Mouse (Mus musculus) brown adipose tissue, adult 24 weeks (tissue): ENCODE measurements around the gene Serinc5. TPM values are rescaled to one million over a fixed set of nuclear protein-coding genes. Genes with fewer than 3 reads are reported as not detected.
"Not testable (repeated sequence)": the region's sequence is repeated elsewhere in the genome, so short reads cannot be mapped to it uniquely, and the experiment has no call there.

Source experiments
- H3K27ac ChIP-seq: fragments of 200-500 bp; replicated peaks from 2 replicates; pipeline ENCODE4 v1.5.1; 2012; ENCODE audit warnings: low read depth, mild to moderate bottlenecking, low read length
- H3K4me1 ChIP-seq: fragments of 200-500 bp; 2 replicates; pipeline ENCODE4 v1.6.1; 2012; ENCODE audit warnings: low read length, mixed read lengths; ENCODE audit not compliant: control insufficient read depth, insufficient read depth, insufficient read length
- H3K4me3 ChIP-seq: fragments of 200-500 bp; 2 replicates; pipeline ENCODE4 v1.5.1; 2012; ENCODE audit warnings: low read depth, mild to moderate bottlenecking, low read length, moderate library complexity; ENCODE audit not compliant: insufficient read depth
- polyA plus RNA-seq: library from polyadenylated mRNA; stranded (reverse); fragments of >200 nt; gene quantifications from 2 replicates; pipeline ENCODE4 v1.2.4, GENCODE M21; 2012; ENCODE audit not compliant: missing spikeins, insufficient read depth, insufficient read length

The Serinc5 gene
- polyA plus RNA-seq, 1 experiment: 3.2 TPM

DNA sequence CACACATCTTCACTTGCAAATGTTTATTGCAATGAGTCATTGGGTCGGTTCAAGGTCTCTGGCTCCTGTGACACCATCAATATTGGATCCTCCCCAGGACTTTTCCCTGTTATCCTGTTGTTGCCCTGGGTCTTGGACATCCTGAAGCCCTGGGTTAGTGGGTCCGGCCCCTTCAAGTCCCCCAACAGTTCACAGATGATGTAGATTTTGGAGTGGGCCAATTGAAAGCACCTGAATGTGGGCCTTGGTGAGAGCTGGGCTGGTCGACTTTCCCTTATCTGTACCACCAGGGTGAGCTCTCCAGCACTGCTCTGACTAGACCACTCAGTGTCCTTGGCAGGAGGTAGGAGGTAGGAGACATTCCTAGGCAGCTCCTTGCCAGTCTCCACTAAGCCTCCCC is 15.5 kb upstream of the Serinc5 start:
- Histone ChIP-seq H3K4me3 (no peak overlapping the region), H3K4me1 (no peaks in the 10 kb centered on the region), H3K27ac (no peak overlapping the region)

DNA sequence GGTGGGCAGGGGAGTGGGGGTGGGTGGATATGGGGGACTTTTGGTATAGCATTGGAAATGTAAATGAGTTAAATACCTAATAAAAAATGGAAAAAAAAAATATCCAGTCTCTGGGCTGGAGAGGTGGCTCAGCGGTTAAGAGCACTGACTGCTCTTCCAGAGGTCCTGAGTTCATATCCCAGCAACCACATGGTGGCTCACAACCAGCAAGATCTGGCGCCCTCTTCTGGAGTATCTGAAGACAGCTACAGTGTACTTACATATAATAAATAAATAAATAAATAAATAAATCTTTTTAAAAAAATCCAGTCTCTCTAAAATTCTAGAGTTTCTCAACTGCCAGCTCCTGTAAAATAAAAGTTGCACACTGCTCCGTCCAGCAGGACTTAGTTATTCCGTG is 5.6 kb upstream of the Serinc5 start:
- H3K4me3 ChIP-seq, H3K4me1 ChIP-seq: not testable (repeated sequence)

DNA sequence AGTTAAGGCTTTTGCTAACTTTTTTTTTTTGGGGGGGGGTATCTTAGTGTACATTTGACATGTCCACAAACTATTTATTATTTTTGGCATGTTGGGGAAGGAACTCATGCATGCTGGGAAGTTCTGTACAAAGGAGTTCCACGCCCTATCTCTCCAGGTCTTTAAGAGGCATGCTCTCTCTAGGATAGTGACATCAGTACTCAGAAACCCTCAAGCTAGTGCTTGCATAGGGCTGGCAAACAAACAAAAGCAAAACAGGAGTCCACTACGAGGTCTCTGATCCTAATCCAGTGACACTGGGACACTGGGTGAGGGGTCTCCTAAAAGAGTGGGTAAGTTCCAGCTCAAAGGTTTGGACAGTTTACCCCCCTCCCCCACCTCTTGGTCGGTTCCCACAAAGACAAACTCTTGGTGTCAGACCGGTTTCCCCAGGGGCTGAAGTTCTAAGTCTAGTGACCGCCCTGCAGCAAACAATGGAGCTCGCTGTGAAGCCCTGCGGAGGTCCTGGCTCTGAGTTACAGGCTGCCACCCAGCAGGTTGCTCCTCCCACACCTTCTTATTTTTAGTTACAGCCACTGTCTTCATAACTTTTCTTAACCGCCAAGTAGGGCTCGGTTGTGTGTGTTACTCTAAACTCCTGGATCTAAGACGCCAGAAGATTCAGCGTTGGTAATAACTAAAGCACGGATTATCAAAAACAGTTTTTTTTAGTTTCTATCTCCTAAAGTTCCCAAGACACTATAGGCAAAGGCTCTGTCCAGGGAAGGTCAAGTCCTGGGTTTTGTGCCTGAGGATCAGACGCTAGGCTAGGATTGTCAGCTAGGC is 1.2 kb upstream of the Serinc5 start:
- Histone ChIP-seq H3K4me1 (peaks cover 5% of the 10 kb centered on the region; the same call in 1 of the 2 replicates), H3K4me3 (peak overlapping the region; percentile 97), H3K27ac (peak overlapping the region; percentile 97)

More for the DNA sequence above, 5.6 kb upstream of the Serinc5 start:
- H3K27ac ChIP-seq: not testable (repeated sequence)

DNA sequence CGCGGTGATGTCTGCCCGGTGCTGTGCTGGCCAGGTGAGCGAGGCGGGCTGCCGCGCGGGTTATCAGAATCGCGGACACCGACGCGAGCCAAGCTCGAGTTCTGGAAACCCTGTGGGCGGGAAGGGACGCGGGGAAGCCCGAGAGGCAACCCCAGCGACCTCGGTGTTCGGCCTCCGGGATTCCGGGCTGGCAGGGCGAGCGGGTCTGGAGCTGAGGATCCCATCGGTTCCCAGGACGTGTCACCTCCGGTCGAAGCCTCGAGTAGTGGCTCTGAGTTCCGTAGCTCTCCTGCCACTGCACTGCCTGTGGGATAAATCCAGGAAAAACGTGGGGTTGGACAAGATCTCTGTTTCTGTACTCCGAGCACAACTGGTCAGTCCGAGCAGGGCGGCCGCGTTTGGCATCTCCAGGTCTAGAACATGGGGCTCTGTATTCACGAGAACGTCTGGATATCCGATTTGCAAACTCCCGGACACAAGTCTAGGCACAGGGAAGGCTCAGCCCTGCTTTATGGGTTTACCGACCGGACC is 428 bp downstream of the Serinc5 start:
- H3K4me3 ChIP-seq: peak overlapping the region; percentile 97

DNA sequence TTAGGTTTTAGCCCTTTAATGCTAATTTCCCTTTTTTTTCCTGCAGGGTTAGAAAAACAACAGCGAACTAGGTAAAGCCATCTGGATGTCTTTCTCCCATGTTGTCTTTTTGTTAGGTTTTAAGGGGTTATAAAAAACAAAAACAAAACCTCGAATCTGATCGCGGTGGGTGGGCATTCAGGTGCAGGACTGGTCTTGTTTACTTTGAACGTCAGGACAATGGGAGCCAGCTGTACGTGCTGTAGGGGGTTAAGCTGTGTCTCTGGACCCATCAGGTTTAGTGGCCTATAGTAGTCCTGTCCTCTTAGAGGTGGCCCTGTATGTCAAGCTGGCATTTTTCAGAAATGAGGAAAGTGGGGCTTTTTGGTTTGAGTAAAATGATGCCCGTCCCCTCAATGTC is 1.0 kb downstream of the Serinc5 start:
- Histone ChIP-seq H3K27ac (no peak overlapping the region), H3K4me3 (peak overlapping the region; percentile 97; the same call in 1 of the 2 replicates)

More for the DNA sequence above, 428 bp downstream of the Serinc5 start:
- Histone ChIP-seq H3K4me1 (peaks cover 5% of the 10 kb centered on the region; the same call in 1 of the 2 replicates), H3K27ac (peak overlapping the region; percentile 53)

DNA sequence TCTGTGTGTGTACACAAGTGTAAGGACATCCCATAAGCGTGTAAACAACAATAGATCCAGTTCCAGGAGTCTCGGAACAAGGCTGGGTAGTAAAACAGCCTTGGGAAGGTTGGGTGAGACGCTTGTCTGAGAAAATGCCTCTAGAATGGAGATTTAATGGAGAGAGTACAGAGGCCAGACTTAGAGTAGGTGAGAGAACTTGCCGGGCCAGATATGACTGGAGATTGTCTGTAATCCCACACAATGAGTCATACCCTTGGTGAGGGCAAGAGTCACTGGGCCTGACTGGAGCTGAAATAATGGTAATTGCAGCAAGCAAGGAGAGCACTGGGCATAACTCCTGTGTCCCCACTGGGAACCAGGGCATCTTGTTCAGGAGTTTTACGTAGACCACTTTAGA is 2.2 kb downstream of the Serinc5 start:
- Histone ChIP-seq H3K4me3 (no peak overlapping the region), H3K4me1 (peaks cover 5% of the 10 kb centered on the region; the same call in 1 of the 2 replicates), H3K27ac (no peak overlapping the region)

More for the DNA sequence above, 1.0 kb downstream of the Serinc5 start:
- peaks cover 5% of the 10 kb centered on the region; the same call in 1 of the 2 replicates for H3K4me1 ChIP-seq

DNA sequence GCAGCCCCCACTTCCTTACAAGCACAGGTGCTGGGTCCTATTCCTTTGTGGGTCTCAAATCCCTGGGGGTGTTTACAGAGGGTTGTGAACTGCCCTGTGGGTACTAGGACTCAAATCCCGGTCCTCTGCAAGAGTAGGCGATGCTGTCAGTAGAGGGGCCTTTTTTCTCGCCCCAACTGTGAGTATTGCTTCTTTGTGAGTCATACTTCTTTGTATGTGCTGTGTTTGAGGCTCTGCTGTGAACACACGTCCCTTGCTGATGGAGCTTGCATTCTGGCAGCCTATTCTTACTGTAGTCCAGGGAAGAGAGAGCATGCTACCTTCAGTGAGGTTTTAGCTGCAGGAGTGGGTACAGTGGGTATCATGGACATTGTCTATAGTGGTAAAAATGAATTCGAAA is 4.3 kb downstream of the Serinc5 start:
- peaks cover 3% of the 10 kb centered on the region; the same call in 1 of the 2 replicates for H3K4me1 ChIP-seq
- no peak overlapping the region for H3K27ac ChIP-seq
- H3K4me3 ChIP-seq: no peak overlapping the region

DNA sequence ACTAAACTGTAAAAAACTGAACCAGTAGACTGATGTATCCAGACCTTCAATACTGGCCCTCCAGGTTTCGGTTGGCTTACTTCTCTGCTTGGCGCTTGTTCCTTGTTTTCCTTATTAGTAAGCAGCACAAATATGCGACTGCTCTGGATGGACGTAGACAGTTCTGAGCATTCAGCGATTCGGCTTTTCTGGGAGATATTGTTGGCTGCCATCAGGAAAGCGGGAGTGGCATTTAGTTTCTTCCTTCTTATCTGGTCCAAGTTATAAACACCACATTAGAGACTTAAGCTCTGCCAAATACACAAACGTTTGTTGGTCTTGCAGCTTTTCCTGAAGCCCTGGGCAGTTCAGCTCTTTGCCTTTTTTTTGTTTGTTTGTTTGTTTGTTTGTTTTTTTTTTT is 5.6 kb downstream of the Serinc5 start:
- Histone ChIP-seq H3K4me3 (no peak overlapping the region), H3K27ac (no peak overlapping the region)

GRCm38 (mm10) chr13:92626196-92626595 is 15.3 kb downstream of the Serinc5 start:
- Histone ChIP-seq H3K4me3 (no peak overlapping the region), H3K4me1 (no peaks in the 10 kb centered on the region), H3K27ac (no peak overlapping the region)

More for the DNA sequence above, 5.6 kb downstream of the Serinc5 start:
- H3K4me1 ChIP-seq: peaks cover 3% of the 10 kb centered on the region; the same call in 1 of the 2 replicates

GRCm38 (mm10) chr13:92626725-92627124 is 15.8 kb downstream of the Serinc5 start:
- Histone ChIP-seq H3K27ac (no peak overlapping the region), H3K4me1 (no peaks in the 10 kb centered on the region), H3K4me3 (no peak overlapping the region)

DNA sequence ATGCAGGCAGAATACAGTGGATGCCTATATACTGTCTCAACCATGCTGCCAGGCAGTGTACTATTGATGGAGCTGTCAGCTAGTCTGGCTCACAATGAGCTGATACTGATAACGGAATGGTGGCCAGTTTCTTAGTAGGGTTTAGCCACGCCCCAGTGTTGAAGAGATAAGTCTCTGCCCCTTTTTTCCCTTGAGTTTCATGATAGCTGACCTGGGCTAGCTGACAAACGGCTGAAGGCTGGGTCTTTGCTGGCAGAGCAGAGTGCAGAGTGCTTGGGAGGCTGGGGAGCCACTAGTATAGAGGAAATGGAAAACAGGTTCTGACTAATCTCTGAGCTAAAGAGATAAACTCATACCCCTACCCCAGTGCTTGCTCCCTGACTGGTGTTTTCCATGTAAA is 18.6 kb downstream of the Serinc5 start:
- Histone ChIP-seq H3K27ac (no peak overlapping the region), H3K4me1 (no peaks in the 10 kb centered on the region), H3K4me3 (no peak overlapping the region)

- H3K27ac ChIP-seq: no peak overlapping the region
- no peaks in the 10 kb centered on the region; the same call in 1 of the 2 replicates for H3K4me1 ChIP-seq
- H3K4me3 ChIP-seq: no peak overlapping the region
Measured at GRCm38 (mm10) chr13:92631450-92631849, 20.6 kb downstream of the Serinc5 start.

- Histone ChIP-seq H3K4me3 (no peak overlapping the region), H3K27ac (no peak overlapping the region), H3K4me1 (no peaks in the 10 kb centered on the region; the same call in 1 of the 2 replicates)
Measured at GRCm38 (mm10) chr13:92632550-92632949, 21.7 kb downstream of the Serinc5 start.

DNA sequence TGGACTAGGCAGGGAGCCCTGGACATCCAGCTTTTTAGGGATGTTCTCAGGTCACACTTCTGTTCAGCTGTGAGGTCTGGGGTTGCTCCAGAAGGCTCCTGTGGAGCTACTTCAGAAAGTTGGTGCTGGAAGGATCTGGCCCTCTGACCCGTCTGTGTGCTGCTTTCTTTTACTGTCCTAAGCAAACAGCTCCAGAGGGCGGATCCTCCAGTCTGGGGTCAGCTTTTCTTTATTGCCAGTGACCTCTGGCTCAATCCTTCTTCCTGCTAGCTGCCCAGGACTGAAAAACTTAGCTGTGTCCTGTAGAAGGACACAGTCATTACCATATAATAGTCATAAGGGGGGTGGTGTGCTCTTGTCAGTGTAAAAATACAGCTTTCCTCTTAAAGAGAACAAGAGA is 24.1 kb downstream of the Serinc5 start:
- Histone ChIP-seq H3K27ac (no peak overlapping the region), H3K4me3 (no peak overlapping the region), H3K4me1 (no peaks in the 10 kb centered on the region; the same call in 1 of the 2 replicates)

GRCm38 (mm10) chr13:92636226-92636909 is 25.5 kb downstream of the Serinc5 start:
- Histone ChIP-seq H3K4me3 (no peak overlapping the region), H3K4me1 (no peaks in the 10 kb centered on the region; the same call in 1 of the 2 replicates), H3K27ac (no peak overlapping the region)
